Mouse (Mus musculus): Measurements from ENCODE around the gene Gm45140.

- TF ChIP-seq GATA1 (IDR thresholded peaks at IDR 0.05; ENCODE audit: low read length) = peak; percentile 91
- TF ChIP-seq TAL1 (IDR thresholded peaks at IDR 0.05; ENCODE audit: low read length) = peak; percentile 95
Measured at GRCm38 (mm10) chr6:87740496-87740895, 95.1 kb downstream of the Gm45140 start.
